Mouse (Mus musculus) bone marrow, adult 2 months (tissue): Measurements from ENCODE around the gene Pdpr.

Experiments used
- CTCF ChIP-seq: fragments of 200-500 bp; IDR thresholded peaks from 2 replicates; pipeline ENCODE4 v1.5.1; 2011; ENCODE audit warnings: low read length, control low read depth; ENCODE audit not compliant: control insufficient read depth, insufficient read depth
- POLR2A ChIP-seq: fragments of 200-500 bp; IDR thresholded peaks from 2 replicates; pipeline ENCODE4 v1.6.1; 2011; ENCODE audit warnings: low read depth, mild to moderate bottlenecking, control low read depth, low read length, borderline replicate concordance; ENCODE audit not compliant: control insufficient read depth

DNA sequence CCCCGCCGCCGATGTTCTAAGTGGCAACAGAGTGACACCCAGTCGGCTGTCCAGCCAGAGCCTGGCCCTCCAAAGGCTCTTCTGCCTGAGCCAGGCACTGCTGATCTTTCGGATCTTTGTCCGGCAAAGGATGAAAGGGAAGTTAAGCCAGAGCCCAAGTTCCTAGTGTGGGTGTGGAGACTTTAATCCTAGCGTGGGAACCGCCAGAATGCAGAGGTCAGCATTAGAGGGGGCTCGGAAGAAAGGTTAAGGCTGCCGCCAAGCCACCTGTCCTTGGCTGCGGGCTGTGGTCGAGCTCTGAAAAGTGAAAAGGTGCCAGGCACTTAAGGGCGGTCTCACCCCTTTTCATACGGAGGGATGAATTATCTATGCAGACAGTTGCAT is 32.8 kb upstream of the Pdpr start:
- TF ChIP-seq POLR2A (no peak), CTCF (no peak)
